Comparison of ENCODE assay signal across 8 mouse cellular contexts in the genomic region with DNA sequence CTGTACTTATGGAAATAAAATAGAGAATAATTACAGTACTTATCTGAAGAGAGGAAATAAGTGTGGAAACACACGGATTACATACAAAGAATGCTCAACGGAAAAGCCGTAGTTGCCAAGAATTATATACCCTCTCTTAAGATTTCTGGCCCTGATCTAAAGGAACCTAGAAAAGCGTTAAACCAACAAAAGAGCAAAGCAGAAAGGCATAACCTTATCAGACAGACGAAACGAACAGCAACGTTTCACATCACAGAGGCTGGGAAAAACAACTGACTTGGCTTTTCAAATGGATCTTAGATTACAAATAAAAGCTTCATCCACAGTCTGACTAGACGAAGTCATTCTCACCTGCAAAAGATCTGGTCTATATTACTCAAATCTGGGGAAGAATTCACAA. TPM values are rescaled to one million over a fixed set of nuclear protein-coding genes. Genes with fewer than 3 reads are reported as not detected.
DNase-seq lines count a peak whose midpoint lies in the region; ATAC-seq and TF ChIP-seq lines count a peak whose summit lies in the region.

No protein-coding gene starts in this region.

- H3K27me3 ChIP-seq in heart, embryonic 13.5 days (replicated peaks): no peaks in the 10 kb centered on the region
- no peaks in the 10 kb centered on the region for H3K27me3 ChIP-seq in forebrain, embryonic 16.5 days (replicated peaks; ENCODE audit: control insufficient read depth, insufficient read depth, low read length)
- H3K27me3 ChIP-seq in liver, postnatal 0 days (ENCODE audit: insufficient read depth, low read length): no peaks in the 10 kb centered on the region

- peak overlapping the region; percentile 100 for H3K27ac ChIP-seq in heart, embryonic 13.5 days (replicated peaks)
- peak overlapping the region; percentile 98; the same call in 1 of the 2 replicates for H3K27ac ChIP-seq in ES-E14 (ENCODE audit: insufficient read depth, low read depth, low read length, poor library complexity, severe bottlenecking)
- H3K27ac ChIP-seq in forebrain, embryonic 16.5 days (ENCODE audit: low read length): no peak overlapping the region; the same call in 1 of the 2 replicates
- H3K27ac ChIP-seq in liver, postnatal 0 days (ENCODE audit: low read depth): peak overlapping the region; percentile 100

- peak overlapping the region; percentile 89 for H3K4me3 ChIP-seq in heart, embryonic 13.5 days
- H3K4me3 ChIP-seq in ES-E14 (ENCODE audit: insufficient read depth in 1 of 2, low read depth in 1 of 2, low read length in 2 of 2, poor library complexity in 1 of 2, severe bottlenecking in 1 of 2): peak overlapping the region; percentile 89 to 97
- H3K4me3 ChIP-seq in forebrain, embryonic 16.5 days (replicated peaks; ENCODE audit: low read length): peak overlapping the region; percentile 57
- peak overlapping the region; percentile 79 for H3K4me3 ChIP-seq in liver, postnatal 0 days (ENCODE audit: low read depth, low read length)

- peak overlapping the region; percentile 88 for H3K4me2 ChIP-seq in heart, embryonic 13.5 days
- H3K4me2 ChIP-seq in forebrain, embryonic 16.5 days (ENCODE audit: low read length): peak overlapping the region; percentile 94
- peak overlapping the region; percentile 80 for H3K4me2 ChIP-seq in liver, postnatal 0 days (ENCODE audit: low read depth, low read length)

- peak overlapping the region; percentile 98 for H3K9ac ChIP-seq in heart, embryonic 13.5 days
- H3K9ac ChIP-seq in ES-E14 (ENCODE audit: insufficient read depth, low read depth, low read length, poor library complexity, severe bottlenecking): peak overlapping the region; percentile 98; the same call in 1 of the 2 replicates
- H3K9ac ChIP-seq in forebrain, embryonic 16.5 days (replicated peaks; ENCODE audit: low read depth, low read length): peak overlapping the region; percentile 93
- H3K9ac ChIP-seq in liver, postnatal 0 days (replicated peaks): peak overlapping the region; percentile 88

- H3K9me3 ChIP-seq in heart, embryonic 13.5 days: no peaks in the 10 kb centered on the region
- no peaks in the 10 kb centered on the region for H3K9me3 ChIP-seq in ES-E14 (ENCODE audit: control insufficient read depth, insufficient read depth, low read depth, low read length)
- no peaks in the 10 kb centered on the region for H3K9me3 ChIP-seq in forebrain, embryonic 16.5 days (ENCODE audit: control insufficient read depth, low read length)
- H3K9me3 ChIP-seq in liver, postnatal 0 days (ENCODE audit: low read length): no peaks in the 10 kb centered on the region

- TF ChIP-seq CTCF in liver, postnatal 0 days (IDR thresholded peaks at IDR 0.05; ENCODE audit: low read depth): no peak

- H3K36me3 ChIP-seq in heart, embryonic 13.5 days: no peaks in the 10 kb centered on the region
- H3K36me3 ChIP-seq in ES-E14 (ENCODE audit: control insufficient read depth, insufficient read depth, low read length, poor library complexity, severe bottlenecking): no peaks in the 10 kb centered on the region
- no peaks in the 10 kb centered on the region for H3K36me3 ChIP-seq in forebrain, embryonic 16.5 days (ENCODE audit: control insufficient read depth, insufficient read depth)
- no peaks in the 10 kb centered on the region for H3K36me3 ChIP-seq in liver, postnatal 0 days (replicated peaks; ENCODE audit: insufficient read depth, low read length)

- WGBS in heart, embryonic 13.5 days: 5% methylated on average over 8 of the region's 8 CpGs
- 4% methylated on average over 8 of the region's 8 CpGs for WGBS in forebrain, embryonic 16.5 days
- 3% methylated on average over 8 of the region's 8 CpGs for WGBS in liver, postnatal 0 days (ENCODE audit: insufficient replicate concordance)

- in situ Hi-C loops in ES-E14 (cut with MboI; ENCODE audit: low sequenced_read_pairs in 2 of 2, unreplicated experiment in 2 of 2): no loop called here

- intact Hi-C loops in heart, postnatal 14 days (cut with DNase I): loop anchor here (5.0 kb wide), 1 partner anchor 79 kb away; no protein-coding TSS in a partner anchor

- no peak for TF ChIP-seq EP300 in liver, postnatal 0 days (IDR thresholded peaks at IDR 0.05; ENCODE audit: low read depth)

- no peak for ATAC-seq in heart, embryonic 13.5 days (ENCODE audit: extremely low read depth, insufficient number of reproducible peaks, low FRiP score, low TSS enrichment)
- ATAC-seq in forebrain, embryonic 16.5 days: no peak
- ATAC-seq in liver, postnatal 0 days: no peak

- no peak for DNase-seq in heart, postnatal 14 days
- no peak for DNase-seq in ES-E14 (ENCODE audit: low read depth, low spot score)
- DNase-seq in liver, postnatal 0 days: no peak
- DNase-seq in adrenal gland, postnatal 10 days: no peak
- no peak for DNase-seq in thymus, postnatal 0 days (ENCODE audit: low spot score)
- no peak for DNase-seq in testis, postnatal 10 days (ENCODE audit: low spot score)

- H3K4me1 ChIP-seq in heart, embryonic 13.5 days: peaks cover 36% of the 10 kb centered on the region
- H3K4me1 ChIP-seq in ES-E14 (ENCODE audit: control insufficient read depth in 2 of 2, insufficient read depth in 2 of 2, low read length in 2 of 2, poor library complexity in 1 of 2): peaks cover 3 to 4% of the 10 kb centered on the region in 2 experiments; a peak in 3 of 4 replicates
- H3K4me1 ChIP-seq in forebrain, embryonic 16.5 days (replicated peaks; ENCODE audit: control insufficient read depth, insufficient read depth, low read length): peaks cover 26% of the 10 kb centered on the region
- H3K4me1 ChIP-seq in liver, postnatal 0 days (ENCODE audit: insufficient read depth): peaks cover 28% of the 10 kb centered on the region

TF ChIP-seq in ES-E14, 5 proteins besides CTCF, POLR2A, EP300 and RAD21:
- no peak for TF ChIP-seq CHD2 (IDR thresholded peaks at IDR 0.05; ENCODE audit: low read depth, low read length)
- no peak for TF ChIP-seq HCFC1 (IDR thresholded peaks at IDR 0.05; ENCODE audit: borderline replicate concordance, insufficient read depth, low read length)

RNA-seq across cellular contexts. Expression of a gene that starts 1.4 kb away (rescaled TPM):
- polyA plus RNA-seq in heart, embryonic 13.5 days (2015; fragmentation: Nextera tagmentation; extraction: Ambion mirVana): 28.5 and 29.5 TPM in 2 replicates
- total RNA-seq in heart, postnatal 14 days (2021): 10 to 100 TPM; 30.4 to 35.4 TPM
- total RNA-seq in ES-E14 (2012; rRNA removed): 19.8 and 24.8 TPM in 2 replicates
- 31.1 and 36.5 TPM in 2 replicates for polyA plus RNA-seq in forebrain, embryonic 16.5 days (2015; fragmentation: Nextera tagmentation; extraction: Ambion mirVana)
- 8.3 and 9.8 TPM in 2 replicates for polyA plus RNA-seq in liver, postnatal 0 days (2015; fragmentation: Nextera tagmentation; extraction: Ambion mirVana)
- total RNA-seq in adrenal gland, postnatal 10 days (2021): 10 to 100 TPM; 36.2 to 36.7 TPM
- polyA plus RNA-seq in thymus, postnatal 0 days (2015; fragmentation: Nextera tagmentation; extraction: Ambion mirVana): 19.0 and 22.6 TPM in 2 replicates

RNA-seq across cellular contexts. Expression of a gene that starts 35.6 kb away (rescaled TPM):
- polyA plus RNA-seq in heart, embryonic 13.5 days (2015; fragmentation: Nextera tagmentation; extraction: Ambion mirVana): 131 and 139 TPM in 2 replicates
- total RNA-seq in heart, postnatal 14 days (2021): 10 to 100 TPM; 92.1 to 95.0 TPM
- total RNA-seq in ES-E14 (2012; rRNA removed): 204 and 345 TPM in 2 replicates
- 27.5 and 40.8 TPM in 2 replicates for polyA plus RNA-seq in forebrain, embryonic 16.5 days (2015; fragmentation: Nextera tagmentation; extraction: Ambion mirVana)
- 16.3 and 17.9 TPM in 2 replicates for polyA plus RNA-seq in liver, postnatal 0 days (2015; fragmentation: Nextera tagmentation; extraction: Ambion mirVana)
- 10 to 100 TPM; 92.6 to 92.7 TPM for total RNA-seq in adrenal gland, postnatal 10 days (2021)
- 27.6 and 29.0 TPM in 2 replicates for polyA plus RNA-seq in thymus, postnatal 0 days (2015; fragmentation: Nextera tagmentation; extraction: Ambion mirVana)
